Comparison of ENCODE assay signal across 10 mouse cellular contexts in the genomic region with DNA sequence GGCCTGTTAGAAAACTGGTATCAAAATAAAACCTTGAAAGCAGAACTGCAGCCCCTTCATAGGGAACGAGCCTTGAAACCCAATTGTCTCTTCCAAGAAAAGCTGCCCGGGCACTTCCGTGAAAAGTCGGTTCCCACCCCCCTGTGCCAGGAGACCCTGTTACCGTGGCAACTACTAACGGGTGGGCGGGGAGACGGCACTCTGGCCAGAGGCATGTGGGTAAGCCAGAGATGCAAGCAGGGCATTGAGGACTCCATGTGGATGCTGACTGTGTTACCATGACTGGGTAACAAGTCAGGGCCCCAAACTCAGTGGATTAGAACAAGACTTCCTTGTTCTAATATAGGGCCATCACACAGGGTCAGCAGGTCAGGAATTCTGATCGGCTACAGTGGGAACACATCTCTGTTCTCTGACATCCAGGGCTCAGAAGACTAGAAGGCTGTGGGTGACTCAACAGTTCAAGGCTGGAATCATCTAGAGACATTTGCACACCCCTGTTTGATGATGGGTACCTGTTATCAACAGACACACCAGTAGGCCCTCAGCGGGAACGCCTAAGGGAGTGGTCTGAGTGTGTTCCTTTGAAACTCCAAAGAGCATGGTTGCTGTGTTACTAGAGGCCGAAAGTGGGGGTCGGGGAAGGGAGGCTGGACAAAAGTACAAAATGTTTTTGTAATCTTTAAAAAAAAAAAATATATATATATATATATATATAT.
DNase-seq lines count a peak whose midpoint lies in the region; ATAC-seq lines count a peak whose summit lies in the region.
"Had no signal": no experiment of that assay in that cellular context is flagged by ENCODE, and none has a peak within 500 bp of the region (broad histone marks: within the 10 kb centered on the region; RNA-seq: fewer than 3 reads in every experiment).

No protein-coding gene starts in this region.

- H3K27me3 ChIP-seq in hindbrain, embryonic 11.5 days (ENCODE audit: control insufficient read depth, insufficient read depth, low read length): no peaks in the 10 kb centered on the region
- no peaks in the 10 kb centered on the region; the same call in 1 of the 2 replicates for H3K27me3 ChIP-seq in midbrain, embryonic 12.5 days
- no peaks in the 10 kb centered on the region for H3K27me3 ChIP-seq in intestine, embryonic 15.5 days (replicated peaks)

- H3K4me1 ChIP-seq in hindbrain, embryonic 11.5 days (replicated peaks; ENCODE audit: control insufficient read depth, insufficient read depth, low read length): peaks cover 3% of the 10 kb centered on the region; the same call in 1 of the 2 replicates
- peaks cover 20% of the 10 kb centered on the region for H3K4me1 ChIP-seq in midbrain, embryonic 12.5 days
- no peaks in the 10 kb centered on the region for H3K4me1 ChIP-seq in intestine, embryonic 15.5 days (replicated peaks)

- H3K27ac ChIP-seq in hindbrain, embryonic 11.5 days (ENCODE audit: low read depth, low read length): no peak overlapping the region
- H3K27ac ChIP-seq in midbrain, embryonic 12.5 days (replicated peaks): no peak overlapping the region
- H3K27ac ChIP-seq in intestine, embryonic 15.5 days: no peak overlapping the region

- no peak overlapping the region for H3K9ac ChIP-seq in hindbrain, embryonic 11.5 days (ENCODE audit: low read depth, low read length)
- no peak overlapping the region for H3K9ac ChIP-seq in midbrain, embryonic 12.5 days (replicated peaks)
- no peak overlapping the region for H3K9ac ChIP-seq in intestine, embryonic 15.5 days

- WGBS in hindbrain, embryonic 11.5 days: 36% methylated on average over 13 of the region's 13 CpGs
- 42% methylated on average over 13 of the region's 13 CpGs for WGBS in midbrain, embryonic 12.5 days
- 56% methylated on average over 13 of the region's 13 CpGs for WGBS in intestine, embryonic 15.5 days

- H3K36me3 ChIP-seq in hindbrain, embryonic 11.5 days (ENCODE audit: control insufficient read depth, insufficient read depth, low read length): no peaks in the 10 kb centered on the region
- H3K36me3 ChIP-seq in midbrain, embryonic 12.5 days: no peaks in the 10 kb centered on the region
- no peaks in the 10 kb centered on the region for H3K36me3 ChIP-seq in intestine, embryonic 15.5 days
- H3K36me3 ChIP-seq: G1E had no signal

- peak; percentile 58 for DNase-seq in ZHBTc4 (ENCODE audit: low read depth, low spot score)
- peak; percentile 70 for DNase-seq in embryo, embryonic 10 days (ENCODE audit: low spot score)
- DNase-seq in hindbrain, embryonic 11.5 days (ENCODE audit: low spot score): peak; percentile 75
- DNase-seq in lung, postnatal 25 days (ENCODE audit: low spot score): no peak
- DNase-seq: heart, postnatal 14 days; lung, postnatal 36 days had no signal

- no peak overlapping the region for H3K4me3 ChIP-seq in hindbrain, embryonic 11.5 days (ENCODE audit: low read depth, low read length)
- no peak overlapping the region for H3K4me3 ChIP-seq in midbrain, embryonic 12.5 days
- H3K4me3 ChIP-seq in intestine, embryonic 15.5 days (replicated peaks): no peak overlapping the region

- ATAC-seq in hindbrain, embryonic 11.5 days (ENCODE audit: low FRiP score): peak; percentile 83
- ATAC-seq in midbrain, embryonic 12.5 days (ENCODE audit: low FRiP score, low read depth): peak; percentile 82
- ATAC-seq in intestine, embryonic 15.5 days: no peak
- no peak for ATAC-seq in CD4-positive, CD25-positive, alpha-beta regulatory T cell, adult 4 months

- H3K9me3 ChIP-seq in hindbrain, embryonic 11.5 days (ENCODE audit: control insufficient read depth, low read length): no peaks in the 10 kb centered on the region
- no peaks in the 10 kb centered on the region for H3K9me3 ChIP-seq in midbrain, embryonic 12.5 days
- H3K9me3 ChIP-seq in intestine, embryonic 15.5 days: no peaks in the 10 kb centered on the region

- no peak overlapping the region for H3K4me2 ChIP-seq in hindbrain, embryonic 11.5 days (replicated peaks; ENCODE audit: low read depth, low read length)
- no peak overlapping the region for H3K4me2 ChIP-seq in midbrain, embryonic 12.5 days (replicated peaks)
- H3K4me2 ChIP-seq in intestine, embryonic 15.5 days (replicated peaks): no peak overlapping the region

Comparison
In these comparisons a context has a peak if more than half of its experiments do, and no peak if none do; other contexts are left out.
1. ATAC-seq: peak in hindbrain, embryonic 11.5 days (single experiment) and midbrain, embryonic 12.5 days (single experiment); none in intestine, embryonic 15.5 days (single experiment) and CD4-positive, CD25-positive, alpha-beta regulatory T cell, adult 4 months (single experiment).